ENCODE assay signal across 27 mouse cellular contexts in genomic region chr10:83345693-83346358, GRCm38 (mm10).
"Had no signal": no experiment of that assay in that cellular context is flagged by ENCODE, and none has a peak within 500 bp of the region (broad histone marks: within the 10 kb centered on the region; RNA-seq: fewer than 3 reads in every experiment).

No protein-coding gene starts in this region.

- H3K4me3 ChIP-seq: gastrocnemius, adult 2 months; heart, adult 2 months; heart, embryonic 12.5 days; hindbrain, embryonic 10.5 days; hindbrain, embryonic 12.5 days; intestine, embryonic 15.5 days; limb, embryonic 13.5 days; limb, embryonic 15.5 days; liver, embryonic 12.5 days had no signal

- H3K9me3 ChIP-seq: heart, embryonic 12.5 days; hindbrain, embryonic 10.5 days; hindbrain, embryonic 12.5 days; intestine, embryonic 15.5 days; limb, embryonic 13.5 days; limb, embryonic 15.5 days; liver, embryonic 12.5 days had no signal

- DNase-seq: gastrocnemius, adult 2 months; gastrocnemius, postnatal 14 days; gastrocnemius, postnatal 36 days; heart, adult 11 months; heart, adult 2 months; heart, postnatal 10 days; heart, postnatal 4 days; kidney, adult 18-20 months; kidney, adult 8-10 months; kidney, postnatal 14 days; kidney, postnatal 36 days; layer of hippocampus, adult 9-11 months; layer of hippocampus, postnatal 36 days; left cerebral cortex, postnatal 4 days had no signal

- H3K4me1 ChIP-seq: hindbrain, embryonic 10.5 days; hindbrain, embryonic 12.5 days; intestine, embryonic 15.5 days; limb, embryonic 13.5 days; limb, embryonic 15.5 days had no signal

- H3K36me3 ChIP-seq: heart, embryonic 12.5 days; hindbrain, embryonic 10.5 days; hindbrain, embryonic 12.5 days; intestine, embryonic 15.5 days; limb, embryonic 13.5 days; limb, embryonic 15.5 days; liver, embryonic 12.5 days had no signal

- H3K4me2 ChIP-seq: heart, embryonic 12.5 days; hindbrain, embryonic 12.5 days; hindbrain, embryonic 14.5 days; intestine, embryonic 15.5 days; limb, embryonic 13.5 days; limb, embryonic 15.5 days; liver, embryonic 12.5 days had no signal

- H3K27me3 ChIP-seq: hindbrain, embryonic 12.5 days; intestine, embryonic 15.5 days had no signal

- H3K27ac ChIP-seq: gastrocnemius, adult 2 months; heart, adult 2 months; hindbrain, embryonic 10.5 days; hindbrain, embryonic 12.5 days; hindbrain, embryonic 14.5 days; intestine, embryonic 15.5 days; kidney, postnatal 0 days; limb, embryonic 13.5 days; limb, embryonic 15.5 days; liver, embryonic 12.5 days; liver, embryonic 14.5 days had no signal

- ATAC-seq: hindbrain, embryonic 16.5 days; inflammation-experienced regulatory T-cells, adult 6 months; intestine, embryonic 15.5 days; intestine, postnatal 0 days; liver, embryonic 12.5 days had no signal

- H3K9ac ChIP-seq: heart, embryonic 12.5 days; hindbrain, embryonic 12.5 days; hindbrain, embryonic 14.5 days; intestine, embryonic 15.5 days; limb, embryonic 13.5 days; limb, embryonic 15.5 days; liver, embryonic 12.5 days; liver, embryonic 14.5 days had no signal
